Mouse (Mus musculus) embryonic facial prominence, embryonic 13.5 days (tissue): ENCODE measurements around the gene Olfr1474. TPM values are rescaled to one million over a fixed set of nuclear protein-coding genes. Genes with fewer than 3 reads are reported as not detected.
"Not testable (repeated sequence)": the region's sequence is repeated elsewhere in the genome, so short reads cannot be mapped to it uniquely, and the experiment has no call there.

Source experiments
- ATAC-seq: fragments of 200-750 bp; cut with Nextera tagmentation; 2 replicates; pipeline ENCODE4 v1.8.0; 2017; ENCODE audit warnings: low read depth; ENCODE audit not compliant: insufficient number of reproducible peaks, insufficient read depth, low FRiP score, low TSS enrichment
- H3K27ac ChIP-seq: fragments of 300-500 bp; sonication (generic); 2 replicates; pipeline ENCODE4 v1.5.1; 2015; ENCODE audit warnings: moderate library complexity, mild to moderate bottlenecking, inconsistent platforms
- H3K27me3 ChIP-seq: fragments of 300-500 bp; sonication (generic); 2 replicates; pipeline ENCODE4 v1.6.1; 2015; ENCODE audit warnings: mild to moderate bottlenecking, inconsistent platforms
- H3K36me3 ChIP-seq: fragments of 300-500 bp; sonication (generic); 2 replicates; pipeline ENCODE4 v1.6.1; 2015; ENCODE audit warnings: mild to moderate bottlenecking, inconsistent platforms
- H3K4me1 ChIP-seq: fragments of 300-500 bp; sonication (generic); 2 replicates; pipeline ENCODE4 v1.6.1; 2015; ENCODE audit warnings: inconsistent platforms
- H3K4me2 ChIP-seq: fragments of 300-500 bp; sonication (generic); 2 replicates; pipeline ENCODE4 v1.6.1; 2015; ENCODE audit warnings: moderate library complexity, mild to moderate bottlenecking, inconsistent platforms
- H3K4me3 ChIP-seq: fragments of 300-500 bp; sonication (generic); 2 replicates; pipeline ENCODE4 v1.5.1; 2015; ENCODE audit warnings: mild to moderate bottlenecking, inconsistent platforms
- H3K9ac ChIP-seq: fragments of 300-500 bp; sonication (generic); 2 replicates; pipeline ENCODE4 v1.6.1; 2015; ENCODE audit warnings: mild to moderate bottlenecking, inconsistent platforms
- H3K9me3 ChIP-seq: fragments of 300-500 bp; sonication (generic); 2 replicates; pipeline ENCODE4 v1.6.1; 2016; ENCODE audit warnings: inconsistent platforms
- WGBS: fragments of 180-500 bp; shearing (Covaris S2); methylation state at CpG from one replicate; pipeline ENCODE4 v1.1.7; 2015; ENCODE audit warnings: mixed read lengths; 5-methylcytosine and 5-hydroxymethylcytosine counted together
- polyA plus RNA-seq: library from polyadenylated mRNA; unstranded; fragments of >200 nt; fragmentation: Nextera tagmentation; extraction: Ambion mirVana; gene quantifications from 2 replicates; pipeline ENCODE4 v1.2.1, GENCODE M21; 2015

Gene Olfr1474
- not detected in 2 replicates for polyA plus RNA-seq

- not testable (repeated sequence) for H3K9me3 ChIP-seq, H3K4me2 ChIP-seq, ATAC-seq, H3K27me3 ChIP-seq, H3K36me3 ChIP-seq, H3K4me3 ChIP-seq, H3K4me1 ChIP-seq, H3K27ac ChIP-seq, H3K9ac ChIP-seq
- WGBS, result 79% methylated on average over 4 of the region's 4 CpGs
Observed at GRCm38 (mm10) chr19:13469265-13469664, at the start of gene Olfr1474. Gene Olfr1474 (plus strand): TSS chr19:13469565.

DNA sequence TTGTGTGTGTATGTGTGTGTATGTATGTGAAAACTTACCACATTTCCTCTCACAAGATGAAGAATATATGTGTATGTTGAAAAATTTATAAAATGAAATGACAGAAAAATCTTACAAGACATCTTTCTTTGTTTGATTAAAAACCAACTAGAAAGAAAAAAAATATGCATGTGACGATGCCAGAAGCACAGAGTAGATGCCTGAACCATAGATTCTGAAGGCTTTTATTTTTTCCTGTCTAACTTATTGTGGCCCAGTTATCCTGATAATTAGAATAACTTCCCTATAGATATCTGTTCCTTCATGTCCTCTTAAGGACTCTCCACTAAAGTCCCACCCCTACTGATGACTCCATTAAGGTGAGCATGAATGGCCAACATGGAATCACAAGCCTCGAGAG is 26.3 kb upstream of the Olfr1474 start, which contains the start of gene Olfr1471:
Gene Olfr1471, plus strand, starts transcription at position 301 of the 400 bp plus-strand sequence.
- not testable (repeated sequence) for H3K9me3 ChIP-seq, H3K36me3 ChIP-seq, H3K27me3 ChIP-seq, H3K4me3 ChIP-seq, ATAC-seq, H3K4me1 ChIP-seq, H3K27ac ChIP-seq, H3K9ac ChIP-seq, H3K4me2 ChIP-seq
- 64% methylated on average over 2 of the region's 2 CpGs for WGBS

DNA sequence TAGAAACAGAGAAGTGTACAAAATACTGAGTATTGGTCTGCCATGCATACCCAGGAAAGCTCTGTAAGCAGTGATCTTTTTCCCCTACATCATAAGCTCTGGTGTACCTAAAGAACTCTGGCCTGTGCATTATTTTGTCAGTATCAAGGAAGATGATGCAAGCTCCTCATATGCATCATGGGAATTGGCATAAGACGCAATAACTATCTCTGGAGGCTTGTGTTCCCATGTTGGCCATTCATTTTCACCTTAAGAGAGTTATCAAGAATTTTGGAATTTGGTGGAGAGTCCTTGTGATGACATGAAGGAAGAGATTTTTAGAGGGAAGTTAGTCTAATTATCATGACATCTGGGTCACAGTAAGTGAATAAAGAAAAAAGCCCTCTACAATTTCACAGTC is 13.4 kb upstream of the Olfr1474 start, which contains the start of gene Olfr1472:
Gene Olfr1472, minus strand, starts transcription at position 101 of the 400 bp plus-strand sequence.
- no peaks in the 10 kb centered on the region for H3K27me3 ChIP-seq
- WGBS, result 74% methylated on average over 1 of the region's 1 CpGs
- H3K9ac ChIP-seq, result no peak within 1 kb of the TSS
- H3K4me1 ChIP-seq, result no peaks in the 10 kb centered on the region
- no peak for ATAC-seq
- H3K36me3 ChIP-seq, result no peaks in the 10 kb centered on the region
- no peak within 1 kb of the TSS for H3K4me2 ChIP-seq
- H3K27ac ChIP-seq, result no peak within 1 kb of the TSS
- no peak within 1 kb of the TSS for H3K4me3 ChIP-seq
- no peaks in the 10 kb centered on the region; the same call in 1 of the 2 replicates for H3K9me3 ChIP-seq

- Histone ChIP-seq H3K9me3 (no peaks in the 10 kb centered on the region), H3K4me1 (no peaks in the 10 kb centered on the region), H3K4me3 (no peak within 1 kb of the TSS), H3K27ac (no peak within 1 kb of the TSS), H3K27me3 (no peaks in the 10 kb centered on the region), H3K4me2 (no peak within 1 kb of the TSS), H3K9ac (no peak within 1 kb of the TSS), H3K36me3 (no peaks in the 10 kb centered on the region)
- ATAC-seq, result no peak
Observed at GRCm38 (mm10) chr19:13480096-13480495, 10.7 kb downstream of the Olfr1474 start, which contains the start of gene Olfr1475. Gene Olfr1475 (minus strand): TSS chr19:13480196.

DNA sequence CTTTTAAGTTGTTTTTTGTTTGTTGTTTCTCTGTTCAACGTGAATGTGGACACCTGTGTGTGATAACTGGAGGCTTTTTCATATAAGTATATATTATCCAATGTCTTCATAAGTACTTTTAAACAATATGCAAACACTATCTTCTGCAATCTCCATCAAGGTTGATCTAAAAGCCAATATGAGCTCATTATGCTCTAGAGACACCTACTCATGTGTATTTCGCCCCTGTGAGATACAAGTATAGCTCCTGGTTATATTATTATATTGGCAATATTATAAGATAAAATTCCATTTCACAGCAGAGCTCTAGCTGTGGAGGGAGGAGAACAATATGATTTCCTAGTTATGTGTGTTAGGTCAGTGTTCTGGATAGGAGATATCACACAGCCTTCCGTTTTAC is 30.9 kb downstream of the Olfr1474 start, which contains the start of gene Olfr1477:
Gene Olfr1477, plus strand, starts transcription at position 301 of the 400 bp plus-strand sequence.
- ATAC-seq, result no peak
- no peaks in the 10 kb centered on the region for H3K36me3 ChIP-seq
- no peaks in the 10 kb centered on the region for H3K27me3 ChIP-seq
- H3K9ac ChIP-seq, result no peak within 1 kb of the TSS
- WGBS, result 71% methylated on average over 3 of the region's 3 CpGs
- no peak within 1 kb of the TSS for H3K27ac ChIP-seq
- H3K4me1 ChIP-seq, result no peaks in the 10 kb centered on the region
- no peak within 1 kb of the TSS for H3K4me2 ChIP-seq
- H3K9me3 ChIP-seq, result no peaks in the 10 kb centered on the region; the same call in 1 of the 2 replicates
- H3K4me3 ChIP-seq, result no peak within 1 kb of the TSS

Other genes with a start within 250 kb of the Olfr1474 start
- not detected in 2 replicates for gene Olfr1463, start 238.2 kb upstream of the Olfr1474 start, polyA plus RNA-seq
- gene Olfr1465, start 154.0 kb upstream of the Olfr1474 start, polyA plus RNA-seq, result not detected in 2 replicates
- not detected in 2 replicates for gene Olfr1466, start 130.7 kb upstream of the Olfr1474 start, polyA plus RNA-seq
- gene Olfr1467, start 107.3 kb upstream of the Olfr1474 start, polyA plus RNA-seq, result not detected in 2 replicates
- gene Olfr1469, start 61.7 kb upstream of the Olfr1474 start, polyA plus RNA-seq, result not detected in 2 replicates
- gene Olfr1471, start 26.2 kb upstream of the Olfr1474 start, polyA plus RNA-seq, result not detected in 2 replicates
- not detected in 2 replicates for gene Olfr1472, start 13.5 kb upstream of the Olfr1474 start, polyA plus RNA-seq
- not detected in 2 replicates for gene Olfr1475, start 10.6 kb downstream of the Olfr1474 start, polyA plus RNA-seq
- gene Olfr1477, start 31.0 kb downstream of the Olfr1474 start, polyA plus RNA-seq, result not detected in 2 replicates
- not detected in 2 replicates for gene Olfr1480, start 58.3 kb downstream of the Olfr1474 start, polyA plus RNA-seq
- not detected in 2 replicates for gene Olfr1484, start 113.9 kb downstream of the Olfr1474 start, polyA plus RNA-seq
- not detected in 2 replicates for gene Olfr1487, start 147.8 kb downstream of the Olfr1474 start, polyA plus RNA-seq
- not detected in 2 replicates for gene Olfr1489, start 162.1 kb downstream of the Olfr1474 start, polyA plus RNA-seq
- not detected in 2 replicates for gene Olfr1490, start 181.5 kb downstream of the Olfr1474 start, polyA plus RNA-seq
- not detected in 2 replicates for gene Olfr1491, start 227.7 kb downstream of the Olfr1474 start, polyA plus RNA-seq